Mouse (Mus musculus) heart, embryonic 11.5 days (tissue): ENCODE data around the gene D330020A13Rik. TPM values are rescaled to one million over a fixed set of nuclear protein-coding genes. Genes with fewer than 3 reads are reported as not detected.
A peak's percentile ranks its signal among the peaks of the same experiment; 100 is the strongest.

ENCODE experiments used
- ATAC-seq: fragments of 200-750 bp; cut with Nextera tagmentation; replicated peaks from 2 replicates; pipeline ENCODE4 v1.8.0; 2017; ENCODE audit warnings: moderate library complexity; ENCODE audit not compliant: insufficient number of reproducible peaks, low FRiP score, low TSS enrichment
- H3K27ac ChIP-seq: fragments of 300-500 bp; sonication (generic); 2 replicates; pipeline ENCODE4 v1.5.1; 2014; ENCODE audit warnings: mild to moderate bottlenecking, low read depth, low read length
- H3K27me3 ChIP-seq: fragments of 300-500 bp; sonication (generic); 2 replicates; pipeline ENCODE4 v1.6.1; 2014; ENCODE audit warnings: mild to moderate bottlenecking, low read length, mixed read lengths; ENCODE audit not compliant: control insufficient read depth, insufficient read depth
- H3K36me3 ChIP-seq: fragments of 300-500 bp; sonication (generic); 2 replicates; pipeline ENCODE4 v1.6.1; 2014; ENCODE audit warnings: mild to moderate bottlenecking, low read length, moderate library complexity, mixed read lengths; ENCODE audit not compliant: control insufficient read depth, insufficient read depth
- H3K4me1 ChIP-seq: fragments of 300-500 bp; sonication (generic); 2 replicates; pipeline ENCODE4 v1.6.1; 2014; ENCODE audit warnings: low read length; ENCODE audit not compliant: control insufficient read depth, insufficient read depth
- H3K4me2 ChIP-seq: fragments of 300-500 bp; sonication (generic); 2 replicates; pipeline ENCODE4 v1.6.1; 2014; ENCODE audit warnings: mild to moderate bottlenecking, moderate library complexity
- H3K4me3 ChIP-seq: fragments of 300-500 bp; sonication (generic); 2 replicates; pipeline ENCODE4 v1.5.1; 2014; ENCODE audit warnings: low read depth, low read length
- H3K9ac ChIP-seq: fragments of 300-500 bp; sonication (generic); 2 replicates; pipeline ENCODE4 v1.6.1; 2014; ENCODE audit warnings: mild to moderate bottlenecking, low read depth, low read length, moderate library complexity
- H3K9me3 ChIP-seq: fragments of 300-500 bp; sonication (generic); replicated peaks from 2 replicates; pipeline ENCODE4 v1.6.1; 2016; ENCODE audit warnings: low read length; ENCODE audit not compliant: control insufficient read depth
- WGBS: fragments of 180-500 bp; shearing (Covaris S2); extraction: QIAGEN DNeasy Blood & Tissue Kit; methylation state at CpG from one replicate; pipeline ENCODE4 v1.1.7; 2014; ENCODE audit not compliant: insufficient replicate concordance; 5-methylcytosine and 5-hydroxymethylcytosine counted together
- polyA plus RNA-seq: library from polyadenylated mRNA; unstranded; fragments of >200 nt; fragmentation: Nextera tagmentation; extraction: Ambion mirVana; gene quantifications from 2 replicates; pipeline ENCODE4 v1.2.1, GENCODE M21; 2014

Gene D330020A13Rik
- polyA plus RNA-seq, 1 experiment from 2014 or later, result 0.26 TPM

- Histone ChIP-seq H3K9ac (no peak overlapping the region), H3K4me3 (no peak overlapping the region), H3K36me3 (no peaks in the 10 kb centered on the region), H3K27me3 (peaks cover 2% of the 10 kb centered on the region; the same call in 1 of the 2 replicates), H3K4me1 (peaks cover 24% of the 10 kb centered on the region), H3K4me2 (no peak overlapping the region), H3K27ac (no peak overlapping the region), H3K9me3 (no peaks in the 10 kb centered on the region)
- ATAC-seq, result no peak
- WGBS, result 29% methylated on average over 9 of the region's 9 CpGs
Measured at GRCm38 (mm10) chr6:120259481-120259880, 34.7 kb upstream of the D330020A13Rik start.

- no peak overlapping the region for H3K4me2 ChIP-seq
- H3K9ac ChIP-seq, result no peak overlapping the region
- H3K4me1 ChIP-seq, result peaks cover 24% of the 10 kb centered on the region
- no peaks in the 10 kb centered on the region for H3K9me3 ChIP-seq
- H3K36me3 ChIP-seq, result no peaks in the 10 kb centered on the region
- no peak for ATAC-seq
- H3K4me3 ChIP-seq, result no peak overlapping the region
- no peak overlapping the region; the same call in 1 of the 2 replicates for H3K27ac ChIP-seq
- peaks cover 2% of the 10 kb centered on the region; the same call in 1 of the 2 replicates for H3K27me3 ChIP-seq
- WGBS, result 53% methylated on average over 12 of the region's 12 CpGs
Measured at GRCm38 (mm10) chr6:120262886-120263531, 31.2 kb upstream of the D330020A13Rik start.

GRCm38 (mm10) chr6:120263608-120264007, 30.6 kb upstream of the D330020A13Rik start:
- no peak overlapping the region for H3K27ac ChIP-seq
- no peaks in the 10 kb centered on the region for H3K36me3 ChIP-seq
- ATAC-seq, result no peak
- no peaks in the 10 kb centered on the region for H3K9me3 ChIP-seq
- H3K4me2 ChIP-seq, result no peak overlapping the region
- H3K9ac ChIP-seq, result no peak overlapping the region
- 65% methylated on average over 7 of the region's 7 CpGs for whole genome bisulfite sequencing
- no peak overlapping the region for H3K4me3 ChIP-seq
- peaks cover 24% of the 10 kb centered on the region for H3K4me1 ChIP-seq
- peaks cover 2% of the 10 kb centered on the region; the same call in 1 of the 2 replicates for H3K27me3 ChIP-seq

GRCm38 (mm10) chr6:120264151-120264550, 30.0 kb upstream of the D330020A13Rik start:
- ATAC-seq, result 0 out of 2 replicates have a peak, but pooled peaks have one; percentile 46
- no peak overlapping the region for H3K27ac ChIP-seq
- H3K27me3 ChIP-seq, result peaks cover 2% of the 10 kb centered on the region; the same call in 1 of the 2 replicates
- H3K9ac ChIP-seq, result no peak overlapping the region
- no peak overlapping the region for H3K4me3 ChIP-seq
- no peaks in the 10 kb centered on the region for H3K36me3 ChIP-seq
- H3K4me1 ChIP-seq, result peaks cover 24% of the 10 kb centered on the region
- 22% methylated on average over 6 of the region's 6 CpGs for WGBS
- no peaks in the 10 kb centered on the region for H3K9me3 ChIP-seq
- no peak overlapping the region for H3K4me2 ChIP-seq

- H3K4me2 ChIP-seq, result no peak overlapping the region
- H3K36me3 ChIP-seq, result no peaks in the 10 kb centered on the region
- H3K4me3 ChIP-seq, result no peak overlapping the region
- no peaks in the 10 kb centered on the region for H3K27me3 ChIP-seq
- peak overlapping the region; percentile 22; the same call in 1 of the 2 replicates for H3K9ac ChIP-seq
- peak overlapping the region; percentile 74 for H3K27ac ChIP-seq
- peaks cover 28% of the 10 kb centered on the region for H3K4me1 ChIP-seq
- 65% methylated on average over 8 of the region's 8 CpGs for WGBS
- H3K9me3 ChIP-seq, result no peaks in the 10 kb centered on the region
- ATAC-seq, result no peak
Measured at GRCm38 (mm10) chr6:120274181-120274580, 20.0 kb upstream of the D330020A13Rik start.

- WGBS, result 33% methylated on average over 4 of the region's 4 CpGs
- Histone ChIP-seq H3K27me3 (no peaks in the 10 kb centered on the region), H3K9me3 (no peaks in the 10 kb centered on the region), H3K27ac (peak overlapping the region; percentile 74), H3K4me1 (peaks cover 32% of the 10 kb centered on the region), H3K36me3 (no peaks in the 10 kb centered on the region), H3K4me2 (peak overlapping the region; percentile 27; the same call in 1 of the 2 replicates), H3K4me3 (no peak overlapping the region), H3K9ac (no peak overlapping the region)
- peak; percentile 61; the same call in 1 of the 2 replicates for ATAC-seq
Measured at GRCm38 (mm10) chr6:120274887-120275286, 19.3 kb upstream of the D330020A13Rik start.

- Histone ChIP-seq H3K9me3 (no peaks in the 10 kb centered on the region), H3K4me2 (no peak overlapping the region), H3K27ac (peak overlapping the region; percentile 74), H3K4me1 (peaks cover 32% of the 10 kb centered on the region), H3K4me3 (no peak overlapping the region), H3K27me3 (no peaks in the 10 kb centered on the region), H3K36me3 (no peaks in the 10 kb centered on the region), H3K9ac (peak overlapping the region; percentile 2; the same call in 1 of the 2 replicates)
- ATAC-seq, result no peak
- 41% methylated on average over 6 of the region's 6 CpGs for WGBS
Measured at GRCm38 (mm10) chr6:120275301-120275700, 18.9 kb upstream of the D330020A13Rik start.

- 70% methylated on average over 7 of the region's 7 CpGs for WGBS
- H3K27me3 ChIP-seq, result no peaks in the 10 kb centered on the region
- H3K4me3 ChIP-seq, result no peak overlapping the region
- H3K4me2 ChIP-seq, result no peak overlapping the region
- peaks cover 29% of the 10 kb centered on the region for H3K4me1 ChIP-seq
- H3K36me3 ChIP-seq, result no peaks in the 10 kb centered on the region
- no peak overlapping the region for H3K27ac ChIP-seq
- no peaks in the 10 kb centered on the region for H3K9me3 ChIP-seq
- ATAC-seq, result no peak
- no peak overlapping the region for H3K9ac ChIP-seq
Measured at GRCm38 (mm10) chr6:120276874-120277449, 17.2 kb upstream of the D330020A13Rik start.
